Mouse (Mus musculus) cortical plate, adult 2 months (tissue): Measurements from ENCODE around the gene Rps19.

Source experiments
- CTCF ChIP-seq: fragments of 200-500 bp; IDR thresholded peaks from 2 replicates; pipeline ENCODE4 v1.5.1; 2011; ENCODE audit warnings: mild to moderate bottlenecking, control low read depth, low read length; ENCODE audit not compliant: insufficient read depth; ENCODE audit errors: extremely low read depth
- POLR2A ChIP-seq: fragments of 200-500 bp; IDR thresholded peaks from 2 replicates; pipeline ENCODE4 v1.6.1; 2011; ENCODE audit warnings: mild to moderate bottlenecking, low read length, control low read depth; ENCODE audit not compliant: insufficient read depth; ENCODE audit errors: extremely low read depth

GRCm38 (mm10) chr7:24850899-24851303 lies 33.3 kb upstream of the Rps19 start:
- TF ChIP-seq CTCF = no peak
- no peak for TF ChIP-seq POLR2A
